Mouse (Mus musculus) testis, adult 2 months (tissue): ENCODE data around the gene Cep95.

Experiments used
- CTCF ChIP-seq: fragments of 200-500 bp; IDR thresholded peaks from 2 replicates; pipeline ENCODE4 v1.5.1; 2012; ENCODE audit warnings: low read depth, mild to moderate bottlenecking, inconsistent platforms, low read length, moderate library complexity; ENCODE audit not compliant: control insufficient read depth, insufficient read depth, insufficient replicate concordance
- POLR2A ChIP-seq: fragments of 200-500 bp; IDR thresholded peaks from 2 replicates; pipeline ENCODE4 v1.6.1; 2012; ENCODE audit warnings: low read depth, mild to moderate bottlenecking, inconsistent platforms, low read length, moderate library complexity; ENCODE audit not compliant: control insufficient read depth

- TF ChIP-seq POLR2A (no peak), CTCF (no peak)
Observed at GRCm38 (mm10) chr11:106777395-106777794, 11.7 kb upstream of the Cep95 start.
